Mouse (Mus musculus): ENCODE measurements around the gene Notch3. TPM values are rescaled to one million over a fixed set of nuclear protein-coding genes. Genes with fewer than 3 reads are reported as not detected.

Notch3 gene
- polyA plus RNA-seq, 1 experiment from 2014 or later: 15.9 TPM

DNA sequence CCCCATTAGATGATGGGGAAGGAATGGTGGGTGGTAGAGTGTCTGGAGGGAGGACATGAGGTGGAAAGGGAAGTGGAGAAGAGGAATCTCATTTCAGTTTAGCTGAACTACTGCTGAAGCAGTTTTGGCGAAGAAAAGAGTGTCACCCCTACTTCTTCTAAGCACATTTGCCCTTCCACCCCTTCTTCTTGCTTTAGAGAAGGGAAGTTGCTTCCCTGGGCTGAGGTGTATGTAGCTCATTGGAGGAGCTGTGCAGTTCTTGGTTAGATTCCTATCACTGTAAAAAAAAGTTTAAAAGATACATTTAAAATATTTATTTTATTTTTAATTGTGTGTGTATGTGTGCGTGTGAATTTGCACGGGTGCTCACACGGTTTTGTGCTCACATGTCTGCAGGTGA is 10.3 kb upstream of the Notch3 start:
- H3K4me3 ChIP-seq (ENCODE audit: low read length): no peak overlapping the region
- 92% methylated on average over 4 of the region's 4 CpGs for WGBS
- no peaks in the 10 kb centered on the region for H3K9me3 ChIP-seq (ENCODE audit: control insufficient read depth, low read length)
- H3K4me1 ChIP-seq (ENCODE audit: control insufficient read depth, insufficient read depth, low read length): no peaks in the 10 kb centered on the region
- no peak for ATAC-seq (ENCODE audit: low FRiP score, low TSS enrichment)
- no peaks in the 10 kb centered on the region for H3K27me3 ChIP-seq (ENCODE audit: control insufficient read depth, insufficient read depth, low read length)
- no peak overlapping the region for H3K4me2 ChIP-seq (replicated peaks; ENCODE audit: low read depth, low read length)
- no peak overlapping the region for H3K9ac ChIP-seq (ENCODE audit: low read depth, low read length)
- no peak overlapping the region for H3K27ac ChIP-seq (ENCODE audit: low read depth, low read length)
- H3K36me3 ChIP-seq (ENCODE audit: control insufficient read depth, insufficient read depth, low read length): no peaks in the 10 kb centered on the region

DNA sequence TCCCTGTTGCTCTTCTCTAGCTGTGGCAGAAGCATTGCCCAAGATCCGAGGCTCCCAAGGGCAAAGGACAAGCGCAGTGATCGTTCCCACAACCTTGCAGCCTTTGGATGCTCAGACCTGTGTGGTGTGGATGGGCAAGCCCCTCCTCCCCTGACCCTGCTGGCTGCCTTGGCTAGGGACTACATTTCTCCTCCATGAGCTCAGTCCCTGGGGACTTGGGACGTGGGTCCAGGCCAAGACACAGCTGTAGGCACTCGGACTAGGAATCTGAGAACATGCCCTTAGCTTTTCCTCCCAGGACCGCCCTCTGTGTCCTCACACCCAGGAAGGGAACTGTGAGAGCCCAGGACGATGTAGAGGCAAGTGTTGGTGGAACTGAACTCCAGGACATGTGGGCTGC is 6.5 kb upstream of the Notch3 start:
- H3K36me3 ChIP-seq (ENCODE audit: control insufficient read depth, insufficient read depth, low read length): no peaks in the 10 kb centered on the region
- H3K9ac ChIP-seq (ENCODE audit: low read depth, low read length): no peak overlapping the region
- no peaks in the 10 kb centered on the region for H3K27me3 ChIP-seq (ENCODE audit: control insufficient read depth, insufficient read depth, low read length)
- no peak overlapping the region for H3K4me2 ChIP-seq (replicated peaks; ENCODE audit: low read depth, low read length)
- no peak overlapping the region for H3K4me3 ChIP-seq (ENCODE audit: low read length)
- H3K9me3 ChIP-seq (ENCODE audit: control insufficient read depth, low read length): no peaks in the 10 kb centered on the region
- H3K27ac ChIP-seq (ENCODE audit: low read depth, low read length): no peak overlapping the region
- no peaks in the 10 kb centered on the region for H3K4me1 ChIP-seq (ENCODE audit: control insufficient read depth, insufficient read depth, low read length)
- ATAC-seq (ENCODE audit: low FRiP score, low TSS enrichment): 0 out of 2 replicates have a peak, but pooled peaks have one; percentile 24
- 62% methylated on average over 7 of the region's 7 CpGs for WGBS

DNA sequence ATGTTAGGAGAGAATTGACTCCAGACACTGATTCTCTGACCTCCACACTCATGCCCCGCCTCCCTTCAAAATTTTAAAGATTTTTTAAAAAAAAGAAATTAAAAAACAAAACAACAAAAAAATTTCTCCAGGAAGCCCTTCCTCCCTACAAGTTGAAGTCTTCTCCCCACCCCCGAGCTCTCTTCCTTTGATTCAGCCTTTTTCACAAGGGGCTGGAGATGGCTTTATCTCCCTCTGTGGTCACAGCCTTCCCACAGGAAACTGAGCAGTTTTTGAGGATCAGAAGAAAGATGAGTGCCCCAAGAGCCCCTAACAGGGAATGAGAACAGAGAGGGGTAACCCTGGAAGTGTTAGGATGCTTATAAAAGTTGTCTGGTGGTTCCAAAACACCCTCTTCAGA is 5.8 kb upstream of the Notch3 start:
- Histone ChIP-seq H3K4me2 (replicated peaks; ENCODE audit: low read depth, low read length) (no peak overlapping the region), H3K9me3 (ENCODE audit: control insufficient read depth, low read length) (no peaks in the 10 kb centered on the region), H3K4me1 (ENCODE audit: control insufficient read depth, insufficient read depth, low read length) (peaks cover under 1% of the 10 kb centered on the region; the same call in 1 of the 2 replicates), H3K36me3 (ENCODE audit: control insufficient read depth, insufficient read depth, low read length) (no peaks in the 10 kb centered on the region), H3K27me3 (ENCODE audit: control insufficient read depth, insufficient read depth, low read length) (no peaks in the 10 kb centered on the region), H3K4me3 (ENCODE audit: low read length) (no peak overlapping the region), H3K27ac (ENCODE audit: low read depth, low read length) (no peak overlapping the region), H3K9ac (ENCODE audit: low read depth, low read length) (no peak overlapping the region)
- 78% methylated on average over 2 of the region's 2 CpGs for WGBS
- ATAC-seq (ENCODE audit: low FRiP score, low TSS enrichment): no peak

DNA sequence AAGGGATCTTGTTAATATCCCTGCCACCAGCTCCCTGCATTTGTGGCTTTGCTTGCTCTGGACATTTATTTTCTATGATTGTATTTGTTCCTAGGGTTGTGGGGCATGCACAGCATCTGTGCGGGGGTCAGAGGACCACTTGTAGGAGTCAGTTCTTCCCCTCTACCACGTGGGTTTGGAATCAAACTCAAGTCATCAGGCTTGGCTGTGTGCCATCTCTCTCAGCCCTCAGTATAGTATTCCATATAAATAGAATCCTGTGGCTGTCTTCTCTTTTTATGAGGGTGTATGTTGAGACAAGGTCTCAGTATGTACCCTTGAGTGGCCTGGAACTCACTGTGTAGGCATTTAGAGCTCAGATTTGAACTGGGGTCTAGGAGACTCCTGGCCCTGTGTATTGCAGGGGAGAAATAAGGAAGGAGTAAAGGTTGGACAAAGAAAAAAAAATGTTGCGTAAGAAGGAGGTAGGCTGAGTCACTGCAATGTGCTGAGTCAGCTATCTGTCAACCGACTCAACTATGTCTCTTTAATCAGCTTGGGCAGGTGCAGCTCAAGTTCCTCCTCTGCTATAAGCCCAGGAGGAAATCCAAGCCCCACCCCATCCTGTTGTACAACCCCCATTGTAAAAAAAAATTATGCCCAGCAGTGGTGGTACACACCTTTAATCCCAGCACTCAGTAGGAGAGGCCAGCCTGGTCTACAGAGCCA is 3.0 kb upstream of the Notch3 start:
- no peak overlapping the region for H3K9ac ChIP-seq (ENCODE audit: low read depth, low read length)
- H3K4me2 ChIP-seq (replicated peaks; ENCODE audit: low read depth, low read length): no peak overlapping the region
- H3K27me3 ChIP-seq (ENCODE audit: control insufficient read depth, insufficient read depth, low read length): no peaks in the 10 kb centered on the region
- H3K36me3 ChIP-seq (ENCODE audit: control insufficient read depth, insufficient read depth, low read length): no peaks in the 10 kb centered on the region
- WGBS: 71% methylated on average over 4 of the region's 4 CpGs
- H3K4me1 ChIP-seq (ENCODE audit: control insufficient read depth, insufficient read depth, low read length): peaks cover 15% of the 10 kb centered on the region
- H3K27ac ChIP-seq (ENCODE audit: low read depth, low read length): no peak overlapping the region
- ATAC-seq (ENCODE audit: low FRiP score, low TSS enrichment): no peak
- no peaks in the 10 kb centered on the region for H3K9me3 ChIP-seq (ENCODE audit: control insufficient read depth, low read length)
- H3K4me3 ChIP-seq (ENCODE audit: low read length): no peak overlapping the region

DNA sequence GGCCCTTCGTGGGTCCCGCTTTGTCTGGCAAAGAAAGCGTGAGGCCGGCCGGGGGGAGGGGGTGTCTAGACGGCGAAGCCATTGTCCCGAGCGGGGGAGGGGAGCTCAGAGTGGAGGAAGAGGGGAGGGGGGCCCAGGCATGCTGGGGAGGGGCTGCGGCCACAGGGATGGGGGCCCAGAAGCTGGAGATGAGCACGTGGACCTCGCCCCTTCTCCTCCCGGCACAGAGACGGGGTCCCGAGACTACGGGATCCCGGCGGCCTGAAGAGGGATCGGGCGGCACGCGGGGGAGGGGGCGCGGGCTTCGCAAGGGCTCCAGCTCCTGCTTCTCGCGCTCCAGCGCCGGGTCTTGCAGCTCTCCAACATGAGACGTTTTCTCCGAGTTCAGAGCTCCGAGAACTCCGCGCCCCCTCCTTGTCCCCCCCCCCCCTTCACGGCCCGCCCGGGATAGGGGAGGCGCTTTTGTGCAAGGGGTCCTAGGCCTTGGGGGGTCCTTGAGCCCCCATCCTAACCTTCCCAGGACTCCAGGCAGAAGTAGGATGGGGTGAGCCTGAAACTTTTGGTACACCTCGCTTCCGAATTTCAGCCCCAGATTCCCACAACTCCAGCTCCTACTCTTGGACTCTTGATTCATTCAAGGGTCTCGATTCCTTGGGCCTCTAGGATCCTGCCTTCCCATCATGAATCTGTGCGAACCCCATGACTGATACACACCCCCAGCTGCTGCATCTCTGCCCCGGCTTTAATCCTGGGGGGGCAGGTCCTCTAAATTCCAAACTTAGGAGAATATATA is 653 bp downstream of the Notch3 start:
- H3K9ac ChIP-seq (ENCODE audit: low read depth, low read length): peak overlapping the region; percentile 81
- H3K9me3 ChIP-seq (ENCODE audit: control insufficient read depth, low read length): no peaks in the 10 kb centered on the region
- H3K27ac ChIP-seq (ENCODE audit: low read depth, low read length): peak overlapping the region; percentile 92
- WGBS: 1% methylated on average over 31 of the region's 43 CpGs
- ATAC-seq (ENCODE audit: low FRiP score, low TSS enrichment): peak; percentile 56
- H3K4me1 ChIP-seq (ENCODE audit: control insufficient read depth, insufficient read depth, low read length): peaks cover 33% of the 10 kb centered on the region
- peak overlapping the region; percentile 72 for H3K4me3 ChIP-seq (ENCODE audit: low read length)
- no peaks in the 10 kb centered on the region for H3K27me3 ChIP-seq (ENCODE audit: control insufficient read depth, insufficient read depth, low read length)
- H3K36me3 ChIP-seq (ENCODE audit: control insufficient read depth, insufficient read depth, low read length): no peaks in the 10 kb centered on the region
- H3K4me2 ChIP-seq (replicated peaks; ENCODE audit: low read depth, low read length): peak overlapping the region; percentile 81

DNA sequence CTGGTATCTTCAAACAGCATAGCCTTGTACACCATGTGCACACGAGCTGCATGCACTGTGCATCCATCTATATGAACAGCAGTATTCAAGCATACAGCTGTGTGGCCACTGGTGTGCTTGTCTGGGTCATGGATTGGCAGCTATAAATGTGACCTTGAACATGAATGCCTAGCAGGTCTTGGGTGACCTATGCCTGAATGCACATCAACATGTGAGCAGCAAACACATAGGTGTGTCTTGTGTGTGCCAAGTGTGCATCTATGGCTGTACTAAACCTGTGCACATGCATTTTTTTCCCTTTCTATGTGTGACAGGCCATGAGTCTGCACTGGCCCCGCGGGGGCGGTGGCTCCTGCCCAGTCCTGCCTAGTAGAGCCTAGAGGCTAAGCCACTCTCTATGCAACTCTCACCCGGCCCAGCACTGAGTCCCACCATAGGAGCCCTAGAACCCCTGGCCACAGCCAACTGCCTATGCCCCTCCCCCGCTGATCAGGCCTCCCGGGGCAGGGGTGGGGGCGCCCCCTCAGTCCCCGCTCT is 1.3 kb downstream of the Notch3 start:
- Histone ChIP-seq H3K27ac (ENCODE audit: low read depth, low read length) (peak overlapping the region; percentile 92), H3K36me3 (ENCODE audit: control insufficient read depth, insufficient read depth, low read length) (no peaks in the 10 kb centered on the region), H3K9ac (ENCODE audit: low read depth, low read length) (peak overlapping the region; percentile 81), H3K4me3 (ENCODE audit: low read length) (peak overlapping the region; percentile 72), H3K27me3 (ENCODE audit: control insufficient read depth, insufficient read depth, low read length) (no peaks in the 10 kb centered on the region), H3K4me2 (replicated peaks; ENCODE audit: low read depth, low read length) (peak overlapping the region; percentile 81), H3K9me3 (ENCODE audit: control insufficient read depth, low read length) (no peaks in the 10 kb centered on the region), H3K4me1 (ENCODE audit: control insufficient read depth, insufficient read depth, low read length) (peaks cover 33% of the 10 kb centered on the region)
- 7% methylated on average over 9 of the region's 9 CpGs for WGBS
- peak; percentile 69 for ATAC-seq (ENCODE audit: low FRiP score, low TSS enrichment)

DNA sequence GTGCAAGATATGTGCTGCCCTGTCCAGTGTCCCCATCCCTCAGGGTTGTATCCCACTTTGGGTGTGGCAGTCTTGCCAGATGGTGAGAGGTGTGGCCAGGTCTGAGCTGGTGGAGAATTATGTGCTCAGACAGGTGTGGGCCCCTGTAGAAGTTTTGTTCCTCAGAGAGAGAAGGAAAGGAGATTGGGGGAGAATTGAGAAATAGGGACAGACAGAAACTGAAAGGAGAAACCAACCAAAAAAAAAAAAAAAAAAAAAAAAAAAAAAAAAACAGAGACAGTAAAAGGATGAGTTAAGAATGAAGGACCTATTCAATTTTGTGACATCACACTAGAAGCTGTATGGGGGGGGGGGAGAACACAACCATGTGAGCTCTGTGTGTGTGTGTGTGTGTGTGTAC is 1.9 kb downstream of the Notch3 start:
- no peaks in the 10 kb centered on the region for H3K27me3 ChIP-seq (ENCODE audit: control insufficient read depth, insufficient read depth, low read length)
- H3K36me3 ChIP-seq (ENCODE audit: control insufficient read depth, insufficient read depth, low read length): no peaks in the 10 kb centered on the region
- no peaks in the 10 kb centered on the region for H3K9me3 ChIP-seq (ENCODE audit: control insufficient read depth, low read length)
- H3K27ac ChIP-seq (ENCODE audit: low read depth, low read length): no peak overlapping the region
- H3K4me3 ChIP-seq (ENCODE audit: low read length): no peak overlapping the region
- peaks cover 33% of the 10 kb centered on the region for H3K4me1 ChIP-seq (ENCODE audit: control insufficient read depth, insufficient read depth, low read length)
- no peak for ATAC-seq (ENCODE audit: low FRiP score, low TSS enrichment)
- no peak overlapping the region for H3K4me2 ChIP-seq (replicated peaks; ENCODE audit: low read depth, low read length)
- no peak overlapping the region for H3K9ac ChIP-seq (ENCODE audit: low read depth, low read length)

DNA sequence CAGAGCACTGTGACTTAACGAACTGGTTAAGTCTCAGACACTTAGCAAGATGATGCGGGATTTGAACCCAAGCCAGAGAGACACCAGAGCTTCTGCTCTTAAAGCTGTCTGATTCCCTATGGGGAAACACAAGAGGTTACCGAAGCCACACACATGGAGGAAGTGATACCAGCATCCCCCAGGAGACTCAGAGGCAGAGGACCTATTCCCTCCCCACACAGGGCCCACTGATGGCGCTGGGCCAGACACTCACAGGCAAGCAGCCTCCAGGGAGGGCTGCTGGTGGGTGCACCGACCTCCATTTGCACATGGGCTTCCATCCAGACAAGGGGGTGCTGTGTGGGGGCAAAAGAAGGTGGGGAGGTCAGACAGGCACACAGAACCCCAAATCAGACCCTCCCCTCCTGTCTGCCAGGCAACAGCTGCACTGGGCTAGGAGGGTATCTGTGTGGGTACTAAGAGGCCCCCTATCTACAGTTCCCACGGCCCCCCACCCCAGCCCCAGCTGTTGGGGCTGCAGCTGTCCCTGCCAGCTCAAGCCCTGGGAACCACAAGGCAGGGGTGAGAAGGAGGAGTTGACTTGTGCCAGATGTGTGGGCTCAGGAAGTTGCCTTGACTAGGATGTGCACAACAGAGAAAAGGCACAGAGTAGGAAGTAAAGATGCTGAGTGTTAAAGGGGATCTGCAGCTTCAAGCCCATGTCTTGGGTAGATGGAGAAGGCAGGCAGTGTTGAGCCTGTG is 2.6 kb downstream of the Notch3 start:
- peaks cover 33% of the 10 kb centered on the region for H3K4me1 ChIP-seq (ENCODE audit: control insufficient read depth, insufficient read depth, low read length)
- no peak overlapping the region for H3K4me3 ChIP-seq (ENCODE audit: low read length)
- 74% methylated on average over 6 of the region's 6 CpGs for WGBS
- no peaks in the 10 kb centered on the region for H3K9me3 ChIP-seq (ENCODE audit: control insufficient read depth, low read length)
- H3K4me2 ChIP-seq (replicated peaks; ENCODE audit: low read depth, low read length): no peak overlapping the region
- no peak for ATAC-seq (ENCODE audit: low FRiP score, low TSS enrichment)
- peak overlapping the region; percentile 5; the same call in 1 of the 2 replicates for H3K9ac ChIP-seq (ENCODE audit: low read depth, low read length)
- no peaks in the 10 kb centered on the region for H3K27me3 ChIP-seq (ENCODE audit: control insufficient read depth, insufficient read depth, low read length)
- H3K27ac ChIP-seq (ENCODE audit: low read depth, low read length): no peak overlapping the region
- H3K36me3 ChIP-seq (ENCODE audit: control insufficient read depth, insufficient read depth, low read length): no peaks in the 10 kb centered on the region
